Comparison of ENCODE assay signal across 16 mouse cellular contexts in the genomic region with DNA sequence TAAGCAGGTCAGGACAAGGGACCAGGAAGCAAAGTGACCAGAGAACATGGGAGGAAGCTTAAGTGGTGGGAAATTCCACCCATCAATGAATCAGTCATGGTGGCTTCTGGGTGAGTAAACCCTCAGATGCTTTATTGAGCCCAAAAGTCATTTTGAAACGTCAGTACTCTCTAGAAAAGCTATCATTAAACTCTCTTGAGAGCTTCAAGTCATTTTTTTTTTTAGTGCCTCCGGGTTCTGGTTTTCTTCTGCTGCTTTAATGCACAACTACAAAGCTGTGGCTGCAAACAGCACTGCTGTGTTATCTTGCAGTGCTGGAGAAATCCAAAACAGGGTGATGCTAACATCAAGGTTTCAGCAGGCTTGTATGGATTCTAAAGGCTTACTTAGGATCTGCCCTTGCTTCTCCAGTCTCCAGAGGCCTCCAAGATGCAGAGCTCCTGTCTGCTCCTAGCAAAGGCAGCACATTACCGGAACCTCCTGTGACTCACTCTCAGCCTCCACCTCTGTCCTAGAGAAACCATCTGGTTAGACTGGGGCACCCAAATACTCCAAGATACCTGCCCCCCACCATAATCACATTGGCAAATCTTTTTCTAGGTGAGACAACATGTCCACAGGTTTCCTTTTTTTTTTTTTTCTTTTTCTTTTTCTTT.
"Had no signal": no experiment of that assay in that cellular context is flagged by ENCODE, and none has a peak within 500 bp of the region (broad histone marks: within the 10 kb centered on the region; RNA-seq: fewer than 3 reads in every experiment).

No protein-coding gene starts in this region.

- H3K27me3 ChIP-seq: lung, embryonic 15.5 days; midbrain, embryonic 13.5 days; midbrain, embryonic 15.5 days; neural tube, embryonic 12.5 days; stomach, embryonic 15.5 days had no signal

- H3K9ac ChIP-seq: lung, embryonic 15.5 days; midbrain, embryonic 13.5 days; midbrain, embryonic 15.5 days; neural tube, embryonic 12.5 days; stomach, embryonic 15.5 days had no signal

- H3K4me1 ChIP-seq: lung, embryonic 15.5 days; midbrain, embryonic 13.5 days; midbrain, embryonic 15.5 days; neural tube, embryonic 12.5 days; stomach, embryonic 15.5 days had no signal

- H3K27ac ChIP-seq: lung, embryonic 15.5 days; macrophage; midbrain, embryonic 13.5 days; midbrain, embryonic 15.5 days; neural tube, embryonic 12.5 days; stomach, embryonic 15.5 days; stomach, postnatal 0 days had no signal

- DNase-seq: lung, adult 2 months; lung, postnatal 36 days; right cerebral cortex, postnatal 14 days; thymus, adult 2 months; thymus, postnatal 25 days; thymus, postnatal 4 days had no signal

- H3K4me2 ChIP-seq: lung, embryonic 15.5 days; midbrain, embryonic 11.5 days; midbrain, embryonic 13.5 days; midbrain, embryonic 15.5 days; neural tube, embryonic 12.5 days; stomach, embryonic 15.5 days had no signal

- H3K4me3 ChIP-seq: lung, embryonic 15.5 days; megakaryocyte, embryonic 14.5 days; midbrain, embryonic 13.5 days; midbrain, embryonic 15.5 days; neural tube, embryonic 12.5 days; stomach, embryonic 15.5 days had no signal

- ATAC-seq: lung, postnatal 0 days; midbrain, embryonic 13.5 days; midbrain, embryonic 15.5 days had no signal

- H3K9me3 ChIP-seq: lung, embryonic 15.5 days; megakaryocyte, embryonic 14.5 days; midbrain, embryonic 13.5 days; midbrain, embryonic 15.5 days; neural tube, embryonic 12.5 days; stomach, embryonic 15.5 days had no signal

- H3K36me3 ChIP-seq: lung, embryonic 15.5 days; midbrain, embryonic 13.5 days; midbrain, embryonic 15.5 days; neural tube, embryonic 12.5 days; stomach, embryonic 15.5 days had no signal
